Mouse (Mus musculus): ENCODE results near the gene Pfdn4.
A peak's percentile ranks its signal among the peaks of the same experiment; 100 is the strongest.
"Not testable (repeated sequence)": the region's sequence is repeated elsewhere in the genome, so short reads cannot be mapped to it uniquely, and the experiment has no call there.

Pfdn4 gene

DNA sequence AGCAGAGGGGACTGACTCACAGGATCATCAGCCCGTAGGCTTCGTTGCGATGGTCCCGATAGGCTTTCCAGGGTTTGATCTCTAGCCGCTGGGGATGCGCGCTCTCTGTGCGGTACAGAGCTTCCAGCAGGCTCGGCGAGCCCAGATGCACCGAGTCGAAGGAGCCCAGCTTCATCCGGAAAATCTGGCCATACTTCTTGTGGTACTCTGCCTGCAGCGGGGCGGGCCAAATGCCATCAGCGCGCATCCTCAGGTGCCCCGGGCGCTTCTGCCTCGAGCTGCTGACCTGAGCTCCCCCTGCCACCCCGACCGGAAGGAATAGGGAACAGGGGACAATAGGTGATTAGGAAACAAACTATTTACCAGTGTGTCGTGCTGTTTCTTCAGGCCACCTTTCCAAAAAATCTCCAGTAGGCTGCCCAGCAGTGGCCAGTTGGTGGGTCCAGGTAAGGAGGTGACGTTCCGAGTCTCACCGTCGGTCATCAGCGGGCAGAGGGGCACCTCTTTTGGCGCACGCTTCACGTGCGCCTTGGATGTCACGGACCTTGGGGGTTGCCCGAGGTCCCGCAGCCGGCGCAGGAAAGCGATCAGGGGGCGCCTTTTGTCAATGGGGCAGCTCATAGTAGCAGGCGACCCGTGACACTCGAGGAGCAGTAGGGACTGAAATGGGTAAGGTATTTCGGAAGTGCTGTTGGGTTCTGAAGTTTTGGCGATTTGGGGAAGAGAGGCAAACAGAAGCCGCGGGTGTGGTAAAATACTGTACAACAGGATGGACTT lies at the start of gene Pfdn4:
Gene Pfdn4, plus strand, starts transcription at position 275 of the 777 bp plus-strand sequence.
- DNase-seq: no peak

DNA sequence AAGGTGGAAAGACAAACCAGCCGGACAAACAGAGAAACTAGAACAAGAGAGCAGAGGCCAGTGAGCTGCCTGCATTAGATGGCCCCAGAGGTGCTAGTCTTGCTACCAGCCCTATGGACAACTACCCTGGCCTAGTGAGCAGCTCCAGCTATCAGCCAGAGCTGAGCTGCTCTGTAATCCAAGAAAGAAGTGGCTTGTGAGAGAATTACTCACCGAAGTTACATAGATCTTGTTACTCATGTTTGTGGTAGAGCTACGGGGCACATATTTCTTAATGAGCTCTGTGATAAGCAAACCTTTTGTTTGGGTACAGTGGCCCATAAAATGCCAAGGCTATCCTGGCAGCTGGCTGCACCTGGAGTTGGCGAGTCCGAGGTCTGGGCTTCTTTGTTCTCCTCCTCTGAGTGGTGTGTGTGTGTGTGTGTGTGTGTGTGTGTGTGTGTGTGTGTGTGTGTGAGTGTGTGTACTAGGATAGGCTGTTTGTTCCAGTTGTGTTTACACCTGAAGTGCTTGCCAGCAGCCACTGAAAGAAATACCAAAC lies 49.3 kb upstream of the Pfdn4 start:
- no peak for DNase-seq

DNA sequence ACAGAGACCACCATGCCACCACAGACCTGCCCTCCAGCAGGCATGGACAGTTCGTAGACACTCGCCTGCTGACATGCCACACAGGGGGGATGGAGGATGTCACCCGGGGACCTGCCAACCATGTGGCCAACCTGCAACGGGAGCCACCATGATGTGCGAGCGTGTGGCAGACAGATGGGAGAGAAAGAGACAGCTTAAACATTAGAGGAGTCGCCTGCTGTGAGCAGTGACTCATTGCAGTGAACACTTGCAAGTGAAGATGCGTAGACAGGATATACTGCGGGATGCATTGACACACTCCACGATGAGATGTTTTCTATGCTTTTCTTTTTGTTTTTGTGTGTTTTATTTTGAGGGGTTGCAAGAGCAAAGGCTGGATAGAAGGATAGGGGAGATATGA lies 48.6 kb upstream of the Pfdn4 start:
- no peak for DNase-seq

DNA sequence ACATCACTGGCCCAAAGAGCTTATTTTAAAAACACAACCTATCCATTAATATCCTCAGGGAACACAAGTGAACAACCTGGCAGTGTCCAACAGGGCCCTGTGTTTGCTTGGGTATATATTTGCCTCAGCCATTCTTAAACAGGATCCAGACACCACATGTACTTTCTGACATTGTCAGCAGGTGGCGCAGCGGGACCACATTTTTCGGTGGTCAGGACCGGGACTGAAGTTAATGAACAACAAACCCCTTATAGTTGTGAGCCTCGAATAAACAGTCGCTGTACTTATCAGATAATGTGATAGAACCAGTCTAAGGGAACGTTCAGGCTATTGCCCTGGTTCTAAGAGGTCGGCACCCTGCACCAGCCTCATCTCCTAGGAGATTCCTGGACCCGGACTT lies 45.3 kb upstream of the Pfdn4 start:
- DNase-seq: peak; percentile 70

DNA sequence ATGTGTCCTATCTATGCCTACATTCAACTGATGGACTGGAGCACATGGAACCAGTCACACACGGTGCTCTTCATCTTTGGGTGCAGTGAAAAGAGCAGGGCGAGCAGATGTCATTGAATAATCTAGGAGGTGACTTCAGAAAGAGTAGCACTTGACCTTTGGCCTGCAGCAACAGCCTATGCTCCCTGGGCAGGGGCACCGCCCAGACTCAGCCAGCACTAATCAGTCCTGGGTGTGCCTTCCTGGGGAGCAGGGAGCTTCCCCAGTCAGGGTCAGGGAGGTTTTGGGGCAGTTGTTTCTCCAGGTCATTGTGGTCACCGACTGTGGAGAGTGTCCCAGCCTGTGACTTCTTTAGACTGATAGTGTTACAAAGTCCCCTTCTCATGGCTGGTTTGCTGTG lies 42.4 kb upstream of the Pfdn4 start:
- not testable (repeated sequence) for DNase-seq

DNA sequence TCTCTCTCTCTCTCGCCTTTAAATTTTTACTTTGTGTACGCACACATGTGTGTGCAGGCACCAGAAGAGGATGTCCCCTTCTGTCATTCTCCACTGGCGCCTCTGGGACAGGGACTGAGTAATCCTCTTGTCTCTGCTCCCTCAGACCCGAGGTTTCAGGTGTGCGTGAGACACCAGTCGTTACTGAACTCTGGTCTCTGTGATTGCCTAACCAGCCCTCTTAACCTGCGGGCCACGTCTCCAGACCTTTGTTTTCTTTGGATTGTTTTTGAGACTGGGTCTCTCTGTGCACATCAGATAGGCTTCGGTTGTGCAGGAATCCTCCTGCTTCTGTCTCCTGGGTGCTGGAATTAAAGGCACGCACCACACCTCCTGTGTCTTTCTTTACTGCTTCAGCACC lies 37.0 kb upstream of the Pfdn4 start:
- DNase-seq: no peak

DNA sequence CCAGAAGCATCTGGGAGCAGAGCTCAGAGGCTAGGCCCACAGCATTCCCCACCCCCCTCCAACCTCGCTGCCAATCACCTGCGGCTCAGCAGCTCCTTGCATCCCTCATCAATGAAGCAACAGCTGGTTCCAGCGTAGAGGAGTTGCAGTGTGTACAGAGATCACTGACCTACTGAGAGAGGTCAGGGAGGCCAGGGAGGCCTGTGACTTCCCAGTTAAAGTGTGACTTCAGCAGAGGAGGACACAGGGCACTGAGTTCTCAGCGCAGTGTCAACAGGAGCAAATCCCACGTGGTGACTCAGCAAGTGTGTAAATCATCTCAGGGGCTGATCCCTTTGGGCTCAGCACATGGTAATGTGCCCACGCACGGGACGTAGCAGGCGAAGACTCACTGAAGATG lies 36.4 kb upstream of the Pfdn4 start:
- DNase-seq: no peak

DNA sequence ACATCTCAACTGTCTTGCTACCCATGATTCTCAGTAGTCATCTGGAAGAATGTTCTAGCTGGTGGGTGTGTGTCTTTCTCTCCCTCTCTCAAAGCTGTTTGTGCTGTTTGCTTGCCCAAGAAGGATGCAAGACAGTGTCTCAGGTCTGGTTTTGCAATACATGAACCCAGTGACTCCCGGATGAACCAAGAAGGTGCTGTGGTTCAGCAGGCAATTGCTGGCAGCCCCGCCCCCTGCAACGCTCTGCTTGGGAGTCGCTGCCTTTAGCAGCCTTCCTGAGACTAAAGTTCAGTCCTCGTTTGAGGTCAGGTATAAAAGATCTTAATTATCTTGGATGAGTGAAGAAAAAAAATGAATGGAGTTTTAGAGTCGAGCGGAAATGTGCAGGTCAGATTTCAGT lies 34.6 kb upstream of the Pfdn4 start:
- DNase-seq: no peak

DNA sequence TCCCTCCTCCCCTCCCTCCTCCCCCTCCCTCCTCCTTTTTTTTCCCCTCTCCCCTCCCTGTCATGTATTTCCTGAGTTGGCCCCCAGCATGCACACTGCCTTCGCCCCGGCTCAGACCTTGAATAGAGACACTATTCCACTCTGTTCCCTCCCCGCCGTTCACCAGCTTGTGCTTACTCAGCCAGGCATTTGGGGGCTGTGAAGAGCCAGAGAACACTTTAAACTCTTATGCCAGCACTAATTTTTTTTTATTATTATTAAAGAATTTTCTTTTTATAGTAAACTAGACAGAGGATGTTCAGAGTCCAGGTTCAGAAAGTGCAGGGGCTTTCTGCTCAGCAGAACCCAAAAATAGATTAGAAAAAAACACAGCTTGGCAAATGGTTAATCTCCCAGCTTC lies 31.4 kb upstream of the Pfdn4 start:
- no peak for DNase-seq

DNA sequence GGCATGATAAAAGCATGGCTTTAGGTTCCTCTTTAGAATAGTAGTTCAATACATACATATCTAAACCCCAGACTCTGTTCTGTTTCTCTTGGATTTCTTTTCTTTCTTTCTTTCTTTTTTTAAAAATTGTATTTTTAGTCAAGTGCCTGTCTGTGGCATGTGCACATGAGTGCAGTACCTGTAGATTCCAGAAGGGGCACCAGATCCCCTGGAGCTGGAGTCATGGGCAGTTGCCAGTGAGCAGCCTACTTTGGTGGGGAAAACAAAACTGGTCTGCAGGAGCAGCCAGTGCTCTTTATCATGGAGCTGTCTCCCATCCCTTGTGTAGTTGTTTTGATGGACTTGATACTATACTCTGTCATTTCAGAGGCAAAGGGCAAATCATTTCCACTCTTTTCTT lies 28.2 kb upstream of the Pfdn4 start:
- peak; percentile 19 for DNase-seq

DNA sequence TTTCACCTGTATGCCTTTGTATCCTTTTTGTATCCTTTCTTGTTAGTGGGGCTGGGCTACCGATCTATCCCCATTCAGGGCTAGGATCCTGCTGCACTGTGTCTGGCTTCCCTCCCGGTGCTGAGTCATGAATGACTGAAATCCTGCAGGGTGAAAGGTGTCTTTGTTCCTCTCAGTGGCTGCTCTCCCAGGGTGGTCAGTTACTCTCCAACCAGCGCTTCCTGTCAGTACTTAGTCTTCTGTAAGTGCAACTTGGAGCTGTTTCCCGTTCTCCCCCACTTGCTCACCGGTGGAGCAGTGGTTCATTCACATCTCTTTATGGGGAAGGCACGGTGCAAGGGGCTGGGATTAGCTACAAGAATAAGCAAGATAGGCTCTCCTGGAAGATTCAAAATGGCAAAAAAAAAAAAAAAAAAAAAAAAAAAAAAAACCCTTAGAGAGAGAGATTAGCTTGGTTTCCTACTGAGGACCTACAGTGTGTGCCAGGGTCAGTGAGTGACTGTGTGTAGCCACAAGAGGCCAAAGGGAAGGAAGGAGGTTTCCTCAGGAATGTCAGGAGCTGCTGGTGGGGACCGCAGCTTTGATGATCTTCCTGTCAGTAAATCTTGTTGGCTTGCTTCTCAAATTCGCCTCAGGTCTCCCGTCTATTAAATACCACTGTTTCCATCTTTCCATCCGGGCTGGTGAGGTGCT lies 26.5 kb upstream of the Pfdn4 start:
- no peak for DNase-seq

DNA sequence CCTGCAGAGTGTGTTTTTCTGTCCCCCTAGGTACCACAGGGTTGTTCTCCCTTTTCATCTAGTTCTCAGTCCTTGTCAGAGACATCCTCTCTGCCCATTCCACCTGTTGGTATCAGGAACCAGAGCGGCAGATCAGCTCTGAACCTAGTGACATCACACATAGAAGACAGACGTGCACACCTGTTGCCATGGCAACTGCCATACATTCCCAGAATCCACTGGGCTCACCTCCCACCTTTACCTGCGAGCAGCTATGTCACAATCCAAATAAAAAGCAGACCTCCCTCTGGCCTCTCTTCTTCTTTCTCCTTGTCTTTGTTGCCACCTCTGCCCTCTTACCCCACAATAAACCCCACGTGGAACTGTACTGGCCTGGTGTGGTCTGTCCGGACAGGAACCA lies 25.6 kb upstream of the Pfdn4 start:
- no peak for DNase-seq

DNA sequence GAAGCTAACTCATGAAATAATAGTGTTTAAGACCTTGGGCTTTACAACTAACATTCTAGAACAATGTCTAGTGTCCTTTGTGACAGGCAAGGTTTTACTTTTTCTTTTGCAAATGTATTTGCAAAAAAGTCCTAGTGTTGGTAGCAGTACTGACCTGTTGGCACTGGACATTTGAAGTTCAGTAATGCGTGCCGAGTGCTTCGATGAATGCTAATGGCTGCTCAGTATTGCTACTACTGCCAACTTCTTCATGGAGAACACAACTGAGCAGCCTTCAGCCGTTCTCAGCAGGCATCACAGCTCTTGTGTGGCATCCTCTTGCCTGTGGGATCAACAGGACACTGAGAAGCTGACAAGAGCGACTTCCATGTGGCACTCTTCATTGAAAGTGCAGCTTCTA lies 22.1 kb upstream of the Pfdn4 start:
- no peak for DNase-seq

DNA sequence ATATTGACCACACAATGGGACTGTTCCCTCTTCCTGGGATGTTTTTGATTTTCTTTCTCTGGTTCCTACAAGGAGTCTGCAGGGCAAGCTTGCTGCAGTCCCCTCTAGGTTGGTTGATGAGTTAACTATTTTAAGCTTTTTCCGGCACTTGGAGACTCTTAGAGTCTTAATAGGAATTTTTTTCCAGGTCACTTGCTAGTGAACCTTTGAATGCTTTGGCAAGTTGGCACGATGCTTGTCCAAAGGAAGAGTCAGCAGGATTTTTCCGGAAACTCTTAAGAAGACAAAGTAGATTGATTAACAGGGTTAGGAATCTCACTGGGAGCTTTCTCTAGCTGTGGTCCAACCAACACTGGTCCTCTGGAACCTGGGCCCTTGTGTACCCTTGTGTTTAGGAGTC lies 21.1 kb upstream of the Pfdn4 start:
- DNase-seq: no peak

DNA sequence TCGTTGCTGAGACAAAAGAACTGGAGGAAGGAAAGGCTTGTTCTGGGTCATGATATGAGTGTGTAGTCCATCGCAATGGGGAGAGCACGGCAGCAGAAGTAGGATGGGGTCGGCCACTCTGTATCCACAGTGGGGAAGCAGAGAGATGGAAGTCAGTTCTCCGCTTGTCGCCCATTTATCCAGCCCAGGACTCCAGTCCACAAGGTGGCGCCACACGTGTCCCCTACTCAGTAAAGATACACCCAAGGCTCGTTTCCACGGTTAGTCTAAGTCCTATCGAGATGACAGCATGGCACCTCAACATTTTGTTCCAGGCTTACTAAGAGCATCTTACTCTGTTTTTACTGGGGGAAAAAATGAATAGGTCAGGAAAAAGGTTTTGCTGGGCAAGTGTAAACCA lies 20.0 kb upstream of the Pfdn4 start:
- DNase-seq: peak; percentile 25

DNA sequence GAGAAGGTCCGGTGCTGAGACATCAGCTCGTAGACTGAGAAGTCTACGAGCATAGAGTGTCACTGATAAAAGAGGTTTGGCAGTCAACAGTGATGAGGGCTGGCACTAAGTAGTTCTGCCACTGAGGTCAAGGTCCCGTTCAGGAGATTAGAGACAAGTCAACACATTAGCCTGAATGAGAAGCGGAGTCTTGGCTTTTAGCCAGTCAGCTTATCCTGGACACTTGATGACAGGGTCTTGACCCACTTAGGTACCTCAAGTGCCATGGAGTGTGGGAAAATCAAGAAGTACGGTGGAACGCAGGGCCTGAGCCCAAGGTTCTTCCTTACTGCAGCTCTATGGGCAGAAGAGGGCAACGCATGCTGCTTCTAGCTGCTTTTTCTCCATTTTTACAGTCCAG lies 19.6 kb upstream of the Pfdn4 start:
- DNase-seq: no peak

DNA sequence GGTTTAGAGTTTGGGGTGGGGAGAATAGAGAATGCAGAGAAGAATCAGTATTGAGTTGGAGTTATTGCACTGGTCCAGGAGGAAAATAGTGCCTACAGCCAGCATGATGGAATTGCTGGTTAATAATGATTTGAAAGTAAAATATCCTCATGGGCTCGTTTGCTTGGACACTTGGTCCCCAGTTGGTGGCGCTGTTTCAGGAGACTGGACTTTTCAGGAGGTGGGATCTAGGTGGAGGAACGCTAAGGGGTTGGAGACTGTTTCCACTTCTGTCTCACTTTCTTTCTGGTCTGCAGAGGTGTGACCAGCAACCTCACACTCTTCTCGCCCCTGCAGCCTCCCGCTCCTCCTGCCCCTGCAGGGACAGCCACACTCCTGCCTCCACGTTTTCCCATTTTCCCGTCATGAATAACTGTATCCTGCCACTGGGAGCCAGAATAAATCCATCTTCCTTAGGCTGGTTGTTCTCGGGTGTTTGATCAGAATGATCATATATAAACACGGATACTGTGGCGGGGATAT lies 14.1 kb upstream of the Pfdn4 start:
- DNase-seq: no peak

DNA sequence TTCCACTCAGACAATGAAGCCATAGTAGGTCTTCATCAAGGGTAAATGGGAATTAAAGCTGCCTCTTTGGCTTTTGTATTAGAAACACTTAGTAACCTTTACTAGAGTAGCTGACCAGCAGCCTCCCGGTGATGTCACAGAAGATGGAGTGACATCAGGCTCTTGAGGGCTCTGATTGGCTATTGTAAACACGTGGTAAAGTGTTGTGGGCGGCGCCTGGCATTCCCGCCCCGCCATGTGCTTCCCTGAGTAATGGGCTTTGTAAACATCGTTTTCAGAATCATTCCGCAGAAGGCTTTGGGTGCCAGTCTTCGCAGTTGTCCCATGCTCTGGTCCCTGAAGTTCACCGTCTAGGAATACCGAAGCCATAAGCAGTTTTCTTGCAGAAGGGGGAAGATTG lies 12.3 kb upstream of the Pfdn4 start:
- DNase-seq: no peak

DNA sequence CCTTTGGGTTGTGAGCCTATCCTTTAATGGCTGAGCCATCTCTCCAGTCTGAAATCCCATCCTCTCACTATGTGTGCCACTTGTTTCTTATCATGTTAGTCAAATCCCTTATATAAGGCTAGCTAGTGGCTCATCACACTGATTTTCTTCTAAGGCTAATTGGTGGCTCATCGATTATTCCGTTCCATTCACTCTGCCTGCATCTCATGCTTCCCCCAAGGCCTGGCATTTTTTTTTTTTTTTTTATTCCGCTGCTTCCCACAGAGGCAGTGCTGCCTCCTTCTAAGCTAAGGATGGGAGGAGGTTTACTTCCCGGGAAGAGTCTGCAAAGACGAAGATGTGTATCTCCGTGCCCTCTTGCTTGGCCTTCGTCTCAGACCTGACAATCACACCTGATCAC lies 9.0 kb upstream of the Pfdn4 start:
- no peak for DNase-seq

DNA sequence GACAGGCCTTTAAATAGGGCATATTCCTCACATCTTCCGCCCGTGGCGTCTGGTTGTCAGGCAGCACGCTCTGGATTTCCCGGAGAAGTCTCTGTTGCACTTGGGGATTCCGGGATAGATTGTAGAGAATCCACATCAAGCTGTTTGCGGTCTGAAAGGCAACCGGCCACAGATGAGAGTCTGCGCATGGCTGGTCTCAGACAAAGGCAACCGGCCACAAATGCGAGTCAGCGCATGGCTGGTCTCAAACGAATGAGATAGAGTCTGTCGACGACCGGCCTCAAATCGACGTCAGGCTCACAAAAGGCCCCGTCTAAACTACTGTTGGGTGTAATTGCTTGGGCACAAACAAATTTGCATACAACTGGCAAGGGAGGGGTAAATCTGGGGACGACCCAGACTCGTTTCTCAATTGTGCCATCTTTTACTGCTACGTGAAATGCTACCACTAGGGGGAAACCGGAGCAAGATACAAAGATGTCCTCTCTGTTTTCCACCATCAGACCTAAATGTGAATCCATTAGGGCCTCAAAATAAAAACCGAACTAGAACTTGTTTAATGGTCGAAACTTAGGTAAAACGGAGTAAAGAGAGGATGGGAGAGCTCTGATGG lies 8.2 kb upstream of the Pfdn4 start:
- DNase-seq: peak; percentile 9

DNA sequence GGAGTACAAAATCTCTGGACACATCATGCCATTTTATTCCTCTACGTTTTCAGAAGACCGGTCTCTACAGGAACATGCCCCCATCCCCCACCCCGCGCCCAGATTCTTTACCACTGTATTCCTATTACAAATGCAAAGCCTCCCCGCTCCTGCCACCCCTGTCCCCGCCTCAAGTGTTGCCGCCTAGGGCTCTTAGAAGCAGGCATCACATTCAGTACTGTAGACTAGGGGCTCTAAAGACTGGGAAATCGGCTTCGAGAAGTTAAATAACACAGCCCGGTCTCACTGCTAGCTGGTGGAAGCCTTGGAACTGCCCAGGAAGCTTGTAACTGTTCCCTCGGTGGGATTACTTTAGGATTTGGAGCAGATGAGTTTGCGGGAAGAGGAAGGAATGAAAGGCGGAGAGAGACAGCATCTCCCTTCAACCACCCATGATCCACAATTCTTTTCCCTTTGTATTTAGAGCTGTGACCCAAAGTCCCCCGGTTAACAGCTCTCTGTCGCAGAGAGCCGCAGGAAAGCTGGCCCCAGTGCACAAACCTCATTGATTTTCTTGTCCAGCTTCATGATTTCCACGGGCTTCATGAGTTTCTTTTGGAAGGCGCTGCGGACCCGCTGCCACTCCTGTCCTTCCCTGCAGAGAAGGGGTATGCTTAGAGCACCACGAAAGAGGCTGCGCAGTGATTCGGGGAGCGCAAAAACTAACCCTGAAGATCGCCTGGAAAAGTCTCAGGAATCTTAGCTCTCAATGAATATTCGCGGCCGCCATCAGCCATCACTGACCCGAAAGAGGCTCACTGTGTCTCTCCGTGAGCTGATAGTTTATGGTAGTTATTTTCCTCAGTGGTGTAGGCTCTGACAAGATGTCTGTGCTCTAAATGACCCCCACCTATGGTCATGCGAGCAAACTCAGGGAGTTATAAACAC lies 1.2 kb upstream of the Pfdn4 start:
- DNase-seq: no peak

DNA sequence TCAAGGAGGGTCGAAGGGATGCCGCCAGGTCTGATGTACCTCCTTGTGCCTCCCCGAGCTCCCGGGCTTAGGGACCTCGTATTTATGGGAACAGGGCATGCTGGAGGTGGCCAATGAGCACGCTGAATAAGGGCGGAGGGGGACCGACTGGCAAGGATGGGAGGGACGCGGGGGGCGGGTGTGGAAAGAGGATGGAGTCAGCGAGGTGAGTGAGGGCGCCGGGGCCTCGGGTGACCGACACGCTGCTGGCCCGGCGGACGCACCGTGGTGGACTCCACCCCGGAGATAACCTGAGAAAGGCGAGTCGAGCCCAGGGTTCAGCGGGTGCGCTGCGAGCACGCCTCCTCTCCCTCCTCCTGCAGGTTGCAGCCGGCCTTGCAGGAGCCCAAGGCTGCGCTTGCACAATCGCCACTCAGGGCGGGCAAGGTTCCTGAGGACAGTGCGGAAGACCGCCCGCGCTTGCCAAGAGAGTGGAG lies 901 bp downstream of the Pfdn4 start, which contains the start of gene Cyp24a1:
Gene Cyp24a1, minus strand, starts transcription at position 55 of the 476 bp plus-strand sequence.
- no peak for DNase-seq

Data from thymus, postnatal 25 days (tissue).